Mouse (Mus musculus) retina, adult 2 months (tissue): ENCODE results near the gene Tesmin.
A peak's percentile ranks its signal among the peaks of the same experiment; 100 is the strongest.

ENCODE experiments used
- DNase-seq: peaks from one replicate; pipeline ENCODE4 v3.0.0-alpha.2; 2012; ENCODE audit warnings: low read depth, low spot score

The Tesmin gene

DNA sequence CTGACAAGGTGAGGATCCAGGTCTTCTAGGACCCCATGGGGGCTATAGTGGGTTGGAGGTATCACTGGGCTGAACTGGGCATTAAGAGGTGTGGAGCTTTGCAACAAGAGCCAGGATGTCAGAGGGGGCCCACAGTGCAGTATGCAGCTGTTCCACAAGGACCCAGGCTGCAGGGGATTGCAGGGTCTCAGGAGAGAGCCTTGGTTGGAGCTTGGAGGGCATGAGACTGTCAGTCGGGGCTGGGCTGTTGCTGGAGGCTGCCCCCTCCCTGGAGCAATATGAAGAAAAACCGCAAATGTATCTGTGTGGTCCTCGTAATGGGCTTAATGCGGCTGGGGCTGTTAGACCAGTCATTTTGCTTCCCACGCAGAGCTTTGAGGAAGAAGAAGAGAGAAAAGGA is 52.0 kb downstream of the Tesmin start:
- DNase-seq = no peak

DNA sequence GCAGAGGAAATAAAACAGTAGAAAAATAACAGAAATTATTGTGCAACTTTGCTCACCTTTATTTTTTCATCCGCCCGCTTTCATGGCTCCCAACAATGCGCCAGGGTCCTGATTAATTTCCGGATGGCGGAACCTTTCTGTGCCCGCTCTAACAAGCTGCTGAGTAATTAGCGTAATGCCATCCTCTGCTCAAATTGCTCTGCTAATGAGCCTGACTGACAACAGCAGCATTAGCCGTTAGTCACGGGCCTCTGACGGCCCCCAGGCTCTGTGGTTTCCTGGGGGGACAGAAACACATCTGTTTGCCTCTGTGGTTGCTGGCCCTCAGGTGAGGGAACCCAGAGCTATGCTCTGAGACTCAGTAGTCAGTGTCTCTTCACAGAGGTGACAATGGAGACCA is 52.4 kb downstream of the Tesmin start:
- no peak for DNase-seq

DNA sequence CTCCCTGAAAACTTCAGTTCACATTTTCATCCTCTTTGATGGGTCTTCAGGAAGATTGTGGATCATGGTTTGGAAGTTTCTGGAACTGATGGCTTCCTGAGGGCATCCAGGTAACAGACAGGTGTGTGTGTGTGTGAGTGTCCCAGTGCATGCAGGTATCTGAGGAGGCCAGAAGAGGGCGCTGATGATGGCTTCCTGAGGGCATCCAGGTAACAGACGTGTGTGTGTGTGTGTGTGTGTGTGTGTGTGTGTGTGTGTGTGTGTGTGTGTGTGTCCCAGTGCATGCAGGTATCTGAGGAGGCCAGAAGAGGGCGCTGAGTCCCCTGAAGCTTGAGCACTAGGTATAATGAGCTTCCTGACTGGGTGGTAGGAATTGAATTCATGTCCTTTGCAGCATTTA is 58.7 kb downstream of the Tesmin start:
- no peak for DNase-seq

DNA sequence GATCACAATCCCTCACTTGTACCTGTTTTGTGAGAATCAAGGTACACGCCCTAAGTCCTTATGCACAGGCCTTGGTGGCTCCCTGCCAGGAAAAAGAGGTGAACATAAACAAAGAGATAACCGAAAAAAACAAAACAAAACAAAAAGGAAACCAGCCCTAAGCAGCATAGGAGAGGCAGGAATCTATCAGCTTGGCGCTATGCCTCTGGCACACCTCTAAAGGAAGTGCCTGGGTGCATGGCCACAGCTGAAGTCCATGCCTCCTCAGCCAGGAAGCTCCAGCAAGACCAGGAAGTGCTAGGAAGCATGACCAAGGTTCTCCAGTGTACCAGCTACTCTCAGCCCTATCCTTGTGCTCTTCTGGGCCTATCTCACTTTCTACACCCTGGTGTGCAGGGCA is 60.6 kb downstream of the Tesmin start:
- DNase-seq = no peak

DNA sequence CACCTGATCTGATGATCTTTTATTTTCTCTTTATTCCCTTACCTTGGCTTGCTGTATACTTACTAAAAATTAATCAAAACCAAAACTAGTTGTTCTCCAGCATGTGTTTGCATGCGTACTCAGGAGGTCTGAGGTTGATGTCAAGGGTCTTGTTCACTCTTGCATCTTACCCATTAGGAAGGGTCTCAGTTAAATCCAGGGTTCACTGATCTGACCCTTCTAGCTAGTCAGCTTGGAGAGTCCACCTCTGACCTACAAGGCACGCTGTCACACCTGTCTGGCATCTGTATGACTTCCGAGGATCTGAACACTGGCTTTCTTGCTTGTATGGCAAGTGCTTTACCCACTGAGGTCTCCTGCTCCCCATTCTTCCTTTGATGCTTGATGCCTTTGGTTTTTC is 62.1 kb downstream of the Tesmin start:
- DNase-seq = no peak

DNA sequence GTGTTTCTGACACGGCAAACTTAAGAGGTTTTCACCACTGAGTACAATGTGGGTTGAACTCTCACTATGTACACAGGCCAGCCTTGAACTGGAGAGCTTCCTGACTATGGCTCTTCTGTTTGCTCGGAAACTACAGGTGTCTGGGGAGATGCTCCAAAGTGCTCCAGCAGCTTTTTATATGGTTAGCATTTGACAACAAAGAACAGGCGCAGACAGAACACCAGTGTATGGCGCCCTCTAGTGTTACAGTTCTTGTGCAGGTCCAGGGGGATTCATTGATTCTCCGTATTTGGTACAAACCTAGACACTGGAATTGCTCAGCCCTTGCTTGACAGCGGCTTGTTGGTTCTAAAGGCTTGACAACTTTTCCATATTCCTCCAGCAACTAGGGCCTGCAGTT is 62.5 kb downstream of the Tesmin start:
- peak; percentile 43 for DNase-seq

DNA sequence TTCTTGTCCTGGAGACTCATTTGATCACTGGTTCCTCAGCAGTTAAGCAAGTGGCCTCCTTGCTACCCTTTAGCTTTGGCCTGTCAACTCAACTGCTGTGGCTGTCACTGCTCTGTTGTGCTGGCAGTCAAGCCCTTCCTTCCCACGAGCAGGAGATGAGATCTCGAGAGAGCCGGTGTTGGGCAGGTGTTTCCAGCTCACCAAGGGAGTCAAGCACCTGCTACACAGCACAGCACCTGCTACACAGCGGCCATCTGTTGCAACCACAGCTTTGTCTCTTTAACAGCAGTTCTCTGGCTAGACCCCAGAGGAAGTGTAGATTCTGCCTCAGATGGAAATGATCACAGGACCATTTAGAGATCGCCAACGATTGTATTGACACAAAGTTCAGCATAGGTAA is 63.0 kb downstream of the Tesmin start:
- DNase-seq = no peak
